10 mouse cellular contexts compared by ENCODE assay signal in the genomic region with DNA sequence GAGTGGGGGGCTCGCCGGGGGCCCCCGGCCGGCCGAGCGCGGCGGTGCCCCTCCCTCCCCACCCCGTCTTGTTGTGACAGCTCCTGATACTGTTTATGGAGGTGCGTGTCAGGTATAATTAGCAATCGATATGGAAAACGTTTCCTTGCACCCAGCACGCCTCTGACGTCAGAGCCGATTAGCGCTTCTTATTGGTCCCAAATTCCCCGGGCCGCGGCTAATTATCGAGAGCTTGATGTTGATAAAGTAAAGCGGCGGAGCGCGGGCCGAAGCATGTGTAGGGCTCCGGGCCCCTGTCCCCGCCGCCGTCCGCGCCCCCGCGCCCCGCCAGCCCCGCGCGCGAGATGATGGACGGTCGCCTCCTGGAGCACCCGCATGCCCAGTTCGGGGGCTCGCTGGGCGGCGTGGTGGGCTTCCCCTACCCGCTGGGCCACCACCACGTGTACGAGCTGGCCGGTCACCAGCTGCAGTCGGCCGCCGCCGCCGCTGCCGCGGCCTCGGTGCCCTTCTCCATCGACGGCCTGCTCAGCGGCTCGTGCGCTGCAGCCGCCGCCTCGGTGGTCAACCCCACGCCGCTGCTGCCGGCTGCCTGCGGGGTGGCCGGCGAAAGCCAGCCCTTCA. TPM values are rescaled to one million over a fixed set of nuclear protein-coding genes. Genes with fewer than 3 reads are reported as not detected.
DNase-seq lines count a peak whose midpoint lies in the region; ATAC-seq lines count a peak whose summit lies in the region.
"Had no signal": no experiment of that assay in that cellular context is flagged by ENCODE, and none has a peak within 500 bp of the region (broad histone marks: within the 10 kb centered on the region; RNA-seq: fewer than 3 reads in every experiment).

No protein-coding gene starts in this region.

- WGBS in lung, embryonic 16.5 days = under 1% methylated on average over 61 of the region's 71 CpGs
- WGBS in embryonic facial prominence, embryonic 11.5 days = under 1% methylated on average over 71 of the region's 71 CpGs
- WGBS in limb, embryonic 10.5 days = under 1% methylated on average over 70 of the region's 71 CpGs
- under 1% methylated on average over 71 of the region's 71 CpGs for WGBS in stomach, embryonic 15.5 days

- no peak overlapping the region for H3K9ac ChIP-seq in lung, embryonic 16.5 days (ENCODE audit: low read length)
- H3K9ac ChIP-seq in embryonic facial prominence, embryonic 11.5 days (replicated peaks; ENCODE audit: low read length) = 0 out of 2 replicates have a peak overlapping the region, but pooled peaks have one; percentile 9
- H3K9ac ChIP-seq in stomach, embryonic 15.5 days = no peak overlapping the region

- H3K9me3 ChIP-seq in lung, embryonic 16.5 days (ENCODE audit: control insufficient read depth, low read length) = no peaks in the 10 kb centered on the region
- no peaks in the 10 kb centered on the region for H3K9me3 ChIP-seq in embryonic facial prominence, embryonic 11.5 days (replicated peaks; ENCODE audit: control insufficient read depth, low read length)
- no peaks in the 10 kb centered on the region for H3K9me3 ChIP-seq in limb, embryonic 10.5 days (replicated peaks)
- no peaks in the 10 kb centered on the region for H3K9me3 ChIP-seq in stomach, embryonic 15.5 days

- H3K36me3 ChIP-seq in lung, embryonic 16.5 days (ENCODE audit: control insufficient read depth, insufficient read depth, low read length) = no peaks in the 10 kb centered on the region
- no peaks in the 10 kb centered on the region for H3K36me3 ChIP-seq in embryonic facial prominence, embryonic 11.5 days (replicated peaks; ENCODE audit: control insufficient read depth, insufficient read depth, low read depth, low read length)
- no peaks in the 10 kb centered on the region for H3K36me3 ChIP-seq in limb, embryonic 10.5 days
- H3K36me3 ChIP-seq in stomach, embryonic 15.5 days = no peaks in the 10 kb centered on the region

- peak overlapping the region; percentile 40 for H3K4me2 ChIP-seq in lung, embryonic 16.5 days (ENCODE audit: low read depth, low read length)
- peak overlapping the region; percentile 13; the same call in 1 of the 2 replicates for H3K4me2 ChIP-seq in embryonic facial prominence, embryonic 11.5 days (ENCODE audit: low read depth, low read length)
- peak overlapping the region; percentile 46 for H3K4me2 ChIP-seq in stomach, embryonic 15.5 days

- no peak for ATAC-seq in lung, embryonic 16.5 days (ENCODE audit: low read depth)
- ATAC-seq in embryonic facial prominence, embryonic 11.5 days (replicated peaks; ENCODE audit: insufficient number of reproducible peaks, low FRiP score, low TSS enrichment, low read depth) = no peak
- no peak for ATAC-seq in stomach, embryonic 15.5 days (ENCODE audit: insufficient read depth, low FRiP score, low read depth)
- no peak for ATAC-seq in megakaryocyte-erythroid progenitor cell, adult 5-6 weeks (replicated peaks; ENCODE audit: low FRiP score, low TSS enrichment, poor library complexity, severe bottlenecking)

- no peak overlapping the region for H3K27ac ChIP-seq in lung, embryonic 16.5 days (ENCODE audit: low read length)
- H3K27ac ChIP-seq in embryonic facial prominence, embryonic 11.5 days (replicated peaks; ENCODE audit: low read depth, low read length) = no peak overlapping the region
- peak overlapping the region; percentile 42; the same call in 1 of the 2 replicates for H3K27ac ChIP-seq in limb, embryonic 10.5 days
- no peak overlapping the region for H3K27ac ChIP-seq in stomach, embryonic 15.5 days

- H3K27me3 ChIP-seq in lung, embryonic 16.5 days (ENCODE audit: control insufficient read depth, insufficient read depth, low read depth, low read length) = peaks cover 91% of the 10 kb centered on the region
- peaks cover 77% of the 10 kb centered on the region for H3K27me3 ChIP-seq in embryonic facial prominence, embryonic 11.5 days (ENCODE audit: control insufficient read depth, insufficient read depth, low read length)
- peaks cover 100% of the 10 kb centered on the region for H3K27me3 ChIP-seq in limb, embryonic 10.5 days (ENCODE audit: low read depth, poor library complexity, severe bottlenecking)
- H3K27me3 ChIP-seq in stomach, embryonic 15.5 days (replicated peaks) = peaks cover 91% of the 10 kb centered on the region

- DNase-seq in lung, postnatal 4 days = no peak
- peak; percentile 76 for DNase-seq in embryonic facial prominence, embryonic 11.5 days (ENCODE audit: low spot score)
- DNase-seq in limb, embryonic 10.5 days (ENCODE audit: low spot score) = peak; percentile 63
- DNase-seq in ovary, postnatal 14 days (ENCODE audit: low spot score) = no peak
- no peak for DNase-seq in right cerebral cortex, postnatal 25 days
- DNase-seq: adrenal gland, postnatal 14 days had no signal

- peaks cover 8% of the 10 kb centered on the region for H3K4me1 ChIP-seq in lung, embryonic 16.5 days (replicated peaks; ENCODE audit: control insufficient read depth, insufficient read depth, low read length)
- H3K4me1 ChIP-seq in embryonic facial prominence, embryonic 11.5 days (ENCODE audit: control insufficient read depth, insufficient read depth, low read length) = peaks cover 3% of the 10 kb centered on the region; the same call in 1 of the 2 replicates
- peaks cover 47% of the 10 kb centered on the region for H3K4me1 ChIP-seq in limb, embryonic 10.5 days
- peaks cover 12% of the 10 kb centered on the region for H3K4me1 ChIP-seq in stomach, embryonic 15.5 days

- H3K4me3 ChIP-seq in lung, embryonic 16.5 days (ENCODE audit: low read length) = peak overlapping the region; percentile 20
- peak overlapping the region; percentile 18 for H3K4me3 ChIP-seq in embryonic facial prominence, embryonic 11.5 days (ENCODE audit: low read depth, low read length)
- H3K4me3 ChIP-seq in limb, embryonic 10.5 days = peak overlapping the region; percentile 33
- peak overlapping the region; percentile 22; the same call in 1 of the 2 replicates for H3K4me3 ChIP-seq in stomach, embryonic 15.5 days (replicated peaks)

RNA-seq across cellular contexts. Expression of a gene that starts 0.5 kb away (rescaled TPM):
- polyA plus RNA-seq in lung, embryonic 16.5 days (2015; fragmentation: Nextera tagmentation; extraction: Ambion mirVana) = 0.08 TPM in 1 of 2 replicates, not detected in the other
- 3.0 and 5.9 TPM in 2 replicates for polyA plus RNA-seq in embryonic facial prominence, embryonic 11.5 days (2014; fragmentation: Nextera tagmentation; extraction: Ambion mirVana)
- 0.50 and 1.1 TPM in 2 replicates for polyA plus RNA-seq in limb, embryonic 10.5 days (2016; fragmentation: Nextera tagmentation; extraction: Ambion mirVana)
- polyA plus RNA-seq in stomach, embryonic 15.5 days (2015; fragmentation: Nextera tagmentation; extraction: Ambion mirVana) = 0.08 TPM in 1 of 2 replicates, not detected in the other
- not detected in 2 replicates for total RNA-seq in megakaryocyte-erythroid progenitor cell, adult 5-6 weeks (2014; fragmentation: Nextera tagmentation)
- not detected in 2 replicates for total RNA-seq in megakaryocyte-erythroid progenitor cell, adult 5-6 weeks (2017)
- total RNA-seq: adrenal gland, postnatal 14 days had no signal
- polyA plus RNA-seq: spleen, adult 2 months had no signal

RNA-seq across cellular contexts. Expression of a gene that starts 59.4 kb away (rescaled TPM):
- polyA plus RNA-seq in lung, embryonic 16.5 days (2015; fragmentation: Nextera tagmentation; extraction: Ambion mirVana) = 9.3 and 10.7 TPM in 2 replicates
- 5.4 and 6.4 TPM in 2 replicates for polyA plus RNA-seq in embryonic facial prominence, embryonic 11.5 days (2014; fragmentation: Nextera tagmentation; extraction: Ambion mirVana)
- 12.5 and 12.8 TPM in 2 replicates for polyA plus RNA-seq in limb, embryonic 10.5 days (2016; fragmentation: Nextera tagmentation; extraction: Ambion mirVana)
- polyA plus RNA-seq in stomach, embryonic 15.5 days (2015; fragmentation: Nextera tagmentation; extraction: Ambion mirVana) = 7.0 and 8.5 TPM in 2 replicates
- total RNA-seq in megakaryocyte-erythroid progenitor cell, adult 5-6 weeks (2014; fragmentation: Nextera tagmentation) = 10.9 and 19.5 TPM in 2 replicates
- 13.6 and 14.7 TPM in 2 replicates for total RNA-seq in megakaryocyte-erythroid progenitor cell, adult 5-6 weeks (2017)

Comparison
In these comparisons a context has a peak if more than half of its experiments do, and no peak if none do; other contexts are left out.
1. DNase-seq: peak in embryonic facial prominence, embryonic 11.5 days (single experiment) and limb, embryonic 10.5 days (single experiment); none in lung, postnatal 4 days (0 of 2), ovary, postnatal 14 days (single experiment) and right cerebral cortex, postnatal 25 days (single experiment).
2. Peak in every context shown above with its lines, with median percentiles within 50 percentile points of each other: H3K4me2 ChIP-seq and H3K4me3 ChIP-seq.